Mouse (Mus musculus) midbrain, embryonic 15.5 days (tissue): ENCODE data around the gene Abca14. TPM values are rescaled to one million over a fixed set of nuclear protein-coding genes. Genes with fewer than 3 reads are reported as not detected.

Experiments used
- polyA plus RNA-seq: library from polyadenylated mRNA; unstranded; fragments of >200 nt; fragmentation: Nextera tagmentation; extraction: Ambion mirVana; gene quantifications from 2 replicates; pipeline ENCODE4 v1.2.1, GENCODE M21; 2015

Gene Abca14
- polyA plus RNA-seq, 1 experiment from 2014 or later: not detected

Other genes starting within 250 kb of the Abca14 start
- gene Dnah3, start 108.7 kb upstream of the Abca14 start, polyA plus RNA-seq: 0.21 and 0.29 TPM in 2 replicates
- 10.6 and 10.8 TPM in 2 replicates for gene Tmem159, start 101.6 kb upstream of the Abca14 start, polyA plus RNA-seq
- gene Zp2, start 58.7 kb upstream of the Abca14 start, polyA plus RNA-seq: not detected in 2 replicates
- gene Anks4b, start 30.1 kb upstream of the Abca14 start, polyA plus RNA-seq: not detected in 2 replicates
- gene Crym, start 1.9 kb upstream of the Abca14 start, polyA plus RNA-seq: 21.7 and 30.7 TPM in 2 replicates
- gene Abca15, start 124.7 kb downstream of the Abca14 start, polyA plus RNA-seq: not detected in 2 replicates
- gene Abca16, start 205.7 kb downstream of the Abca14 start, polyA plus RNA-seq: not detected in 2 replicates